Mouse (Mus musculus) thymus, postnatal 36 days (tissue): ENCODE results near the gene Cbx4.
A peak's percentile ranks its signal among the peaks of the same experiment; 100 is the strongest.

Experiments used
- DNase-seq, 2 experiments: peaks; one replicate each; pipeline ENCODE4 v3.0.0; 2022; ENCODE audit warnings: mixed read lengths in 2 of 2

The Cbx4 gene

DNA sequence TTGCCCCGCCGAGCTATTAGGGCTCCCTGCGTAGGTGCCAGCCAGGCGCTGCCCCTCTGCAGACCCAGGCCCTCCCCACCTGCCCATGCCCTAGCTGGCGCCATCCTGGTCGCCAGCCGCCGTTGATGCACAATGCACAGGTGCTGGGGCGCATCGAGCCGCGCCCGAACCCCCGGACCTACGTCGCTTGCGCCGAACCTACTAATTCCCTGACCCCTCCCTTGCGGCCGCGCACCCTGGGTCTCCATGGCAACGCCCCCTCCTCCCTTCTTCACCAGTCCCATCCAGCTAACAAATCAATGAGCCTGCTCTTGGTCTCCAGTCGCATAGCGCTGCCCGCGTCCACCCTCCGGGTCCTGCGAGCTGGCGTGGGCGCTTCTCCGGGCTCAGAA lies 44.7 kb downstream of the Cbx4 start:
- no peak for DNase-seq

DNA sequence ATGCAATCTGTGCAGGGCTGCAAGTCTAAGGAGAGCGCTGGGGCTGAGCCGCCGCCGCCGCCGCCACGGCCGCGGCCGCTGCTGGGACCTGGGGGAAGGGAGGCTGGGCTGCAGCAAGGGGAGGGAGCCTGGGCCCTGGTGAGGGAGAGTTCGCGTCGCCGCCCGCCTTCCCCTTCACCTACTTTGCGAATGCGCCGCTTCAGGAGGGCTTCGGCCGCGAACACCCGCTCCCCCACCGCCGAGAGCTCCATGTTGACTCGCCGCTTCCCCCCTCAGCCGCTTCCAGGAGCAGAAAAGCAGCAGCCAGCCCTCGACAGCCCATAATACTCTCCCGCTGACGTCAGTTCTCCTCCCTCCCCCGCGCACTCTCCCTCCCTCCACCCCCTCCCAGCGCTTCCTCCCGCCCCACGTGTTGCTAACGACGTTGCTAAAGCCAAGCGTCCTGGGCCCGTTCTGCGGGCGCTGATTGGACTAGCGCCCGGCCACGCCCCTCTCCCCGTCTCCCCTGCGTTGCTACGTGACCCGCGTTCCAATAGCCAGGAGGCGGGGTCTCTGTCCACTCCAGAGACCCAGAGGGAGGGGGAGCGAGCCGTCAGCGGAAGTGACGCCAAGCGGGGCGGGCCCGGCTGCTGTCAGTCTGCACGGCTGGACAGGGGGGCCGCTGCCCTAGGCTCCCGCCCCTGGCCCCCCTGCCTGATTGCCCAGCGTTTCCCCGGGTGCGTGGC lies 45.3 kb downstream of the Cbx4 start, which contains the start of gene Cbx8:
Gene Cbx8 (minus strand): TSS at position 370 of the 725 bp plus-strand sequence.
- peak; percentile 98 to 100 for DNase-seq

DNA sequence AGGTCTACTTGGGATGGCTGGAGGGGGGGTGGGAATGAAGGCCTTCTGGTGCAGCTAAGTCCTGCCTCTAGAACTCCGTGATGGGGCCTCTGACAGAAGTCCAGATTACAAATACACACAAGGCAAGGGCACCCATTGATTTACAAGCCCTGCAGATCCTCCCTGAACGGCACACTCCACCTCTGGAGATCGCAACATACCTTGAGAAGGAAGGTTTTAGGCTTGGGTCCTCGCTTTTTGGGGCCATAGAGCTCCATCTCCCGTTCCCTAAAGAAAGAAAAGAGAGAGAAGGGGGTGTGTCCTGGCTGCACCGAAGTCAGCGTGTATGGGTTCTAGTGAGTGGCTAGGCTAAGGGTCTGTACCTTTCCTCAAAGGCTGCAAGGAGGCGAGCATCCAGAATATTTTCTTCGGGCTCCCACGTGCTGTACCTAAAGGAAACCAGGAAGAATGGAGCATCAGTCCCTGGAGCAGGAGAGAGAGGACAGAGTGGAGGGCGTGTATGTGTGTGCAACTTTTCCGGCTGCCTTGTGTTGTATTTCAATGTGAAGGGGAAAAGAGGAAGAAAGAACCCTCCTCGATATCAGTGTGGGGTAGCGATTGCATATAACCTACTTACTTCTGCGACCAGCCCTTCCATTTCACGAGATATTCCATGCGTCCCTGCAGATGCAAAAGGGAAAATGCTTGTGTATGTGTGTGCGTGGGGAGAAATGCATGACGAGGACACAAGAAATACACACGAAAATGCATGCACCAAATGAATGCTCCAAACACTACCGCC lies 46.1 kb downstream of the Cbx4 start:
- no peak for DNase-seq

DNA sequence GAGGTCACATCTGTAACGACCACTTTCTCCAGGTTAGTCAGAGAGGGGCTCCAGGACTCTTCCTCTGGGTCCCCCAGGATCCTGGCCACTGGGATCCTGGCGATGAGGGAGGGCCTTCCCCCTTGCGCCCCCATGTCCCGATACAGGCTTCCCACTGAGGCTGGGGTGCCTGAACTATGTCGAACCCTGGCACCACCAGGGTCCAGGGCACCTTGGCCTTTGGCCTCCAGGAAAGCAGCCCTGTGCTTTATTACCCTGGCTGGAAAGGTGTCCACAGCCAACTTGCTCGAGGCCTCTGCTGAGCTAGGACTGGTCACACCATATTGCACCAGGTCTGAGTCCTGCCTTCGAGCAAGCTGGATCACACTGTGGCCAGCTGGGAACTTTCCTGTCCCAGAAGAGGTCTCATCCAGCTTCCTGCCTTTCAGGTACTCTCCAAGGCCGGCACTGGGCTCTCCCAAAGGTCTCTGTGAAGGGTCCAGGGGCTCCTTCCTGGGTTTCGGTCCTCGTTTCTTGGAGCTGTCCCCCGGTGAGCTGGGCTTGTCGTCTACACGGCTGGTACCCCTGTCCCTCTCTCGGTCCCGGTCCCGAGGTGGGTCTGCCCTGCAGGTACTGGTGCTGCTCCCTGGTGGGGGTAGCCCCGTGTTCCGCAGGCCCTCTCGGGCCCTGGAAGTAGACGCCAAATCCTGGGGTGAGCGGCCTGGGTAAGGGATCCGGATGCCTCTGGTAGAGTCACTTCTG lies 47.1 kb downstream of the Cbx4 start:
- DNase-seq, result peak in 1 of 2 experiments; percentile 40

DNA sequence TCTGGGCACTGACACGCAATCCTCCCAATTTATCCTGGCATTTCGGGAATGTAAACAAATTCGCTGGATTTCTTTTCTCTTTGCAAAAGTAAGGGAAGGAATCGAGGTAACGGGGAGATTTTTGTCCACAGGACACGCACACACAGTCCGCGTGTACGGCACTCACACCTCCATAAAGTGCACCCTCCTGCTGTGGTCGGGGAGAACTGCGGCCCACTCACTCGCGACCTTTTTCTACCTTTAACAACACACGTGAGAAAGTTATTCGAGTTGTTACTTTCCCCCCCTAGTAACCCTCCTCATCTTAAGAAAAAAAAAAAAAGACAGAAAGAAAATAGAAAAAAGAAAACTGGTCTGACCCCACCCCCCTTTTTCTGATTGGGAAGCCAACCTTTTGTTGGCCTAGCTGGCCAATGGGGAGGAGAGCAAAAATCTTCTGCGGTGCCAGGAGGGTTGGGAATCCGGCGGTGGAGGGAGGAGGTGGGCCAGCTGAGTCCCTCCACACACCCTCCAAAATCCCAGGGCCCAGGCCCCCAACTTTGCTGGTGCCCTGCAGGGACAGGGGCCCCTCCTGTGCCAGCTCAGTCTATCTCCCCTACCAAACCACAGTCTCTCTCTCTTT lies 48.1 kb downstream of the Cbx4 start:
- DNase-seq, result no peak

DNA sequence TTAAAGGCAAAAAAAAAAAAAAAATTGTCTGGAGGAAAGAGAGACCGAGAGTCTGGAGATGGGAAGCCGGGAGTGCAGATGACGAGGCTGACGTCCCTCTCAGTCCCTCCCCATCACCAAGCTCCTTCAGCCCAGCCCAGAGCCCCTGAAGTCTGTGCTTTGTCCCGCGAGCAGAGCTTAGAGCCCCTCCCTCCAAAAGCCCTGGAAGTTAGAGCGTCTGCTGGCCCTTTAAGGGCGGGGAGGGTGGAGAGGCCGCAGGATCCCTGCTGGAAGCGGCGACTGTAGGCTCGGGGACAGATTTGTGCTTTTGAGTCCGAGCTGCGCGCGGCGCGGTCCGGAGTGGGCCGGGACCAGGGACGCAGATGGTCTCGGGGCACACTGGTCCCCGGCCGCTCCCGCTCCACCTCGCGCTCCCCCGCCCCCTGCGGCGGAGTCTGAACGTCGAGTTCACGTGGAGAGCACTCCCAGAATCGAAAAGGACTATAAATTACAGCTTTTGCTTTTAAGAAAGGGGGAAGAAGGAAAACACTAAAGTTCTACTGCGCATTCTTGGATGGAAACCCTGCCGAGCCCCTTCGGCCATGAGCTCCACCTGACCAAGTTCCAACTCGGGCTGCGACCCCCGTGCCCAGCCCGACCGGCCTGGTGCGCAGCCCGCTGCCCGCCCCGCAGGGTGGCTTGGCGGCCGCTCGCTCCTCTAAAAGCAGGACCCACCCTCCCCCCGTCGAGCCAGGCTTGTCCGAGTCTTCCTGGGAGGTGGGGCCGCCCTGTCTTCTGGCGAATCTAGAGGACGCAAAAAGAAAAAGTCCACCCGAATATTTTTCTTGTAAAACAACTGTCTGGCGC lies 48.9 kb downstream of the Cbx4 start:
- DNase-seq, result no peak

DNA sequence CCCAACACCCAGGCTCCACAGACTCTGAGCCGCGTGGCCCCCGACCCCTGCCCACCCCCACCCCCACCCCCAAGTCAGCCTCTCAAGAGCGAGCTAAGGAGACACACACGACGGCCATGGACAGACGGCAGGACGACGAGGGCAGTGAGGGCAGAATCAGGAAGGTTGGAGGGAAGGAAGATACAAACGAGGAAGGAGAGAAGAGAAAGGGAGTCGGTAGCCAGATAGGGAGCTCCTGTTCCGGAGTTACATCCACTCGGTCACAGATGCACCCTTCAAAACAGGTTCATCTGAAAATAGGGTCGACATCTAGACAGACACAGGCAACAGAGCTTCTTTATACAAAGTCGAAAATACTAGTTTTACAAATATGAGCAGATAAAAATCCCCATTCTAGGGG lies 49.6 kb downstream of the Cbx4 start:
- DNase-seq, result no peak

DNA sequence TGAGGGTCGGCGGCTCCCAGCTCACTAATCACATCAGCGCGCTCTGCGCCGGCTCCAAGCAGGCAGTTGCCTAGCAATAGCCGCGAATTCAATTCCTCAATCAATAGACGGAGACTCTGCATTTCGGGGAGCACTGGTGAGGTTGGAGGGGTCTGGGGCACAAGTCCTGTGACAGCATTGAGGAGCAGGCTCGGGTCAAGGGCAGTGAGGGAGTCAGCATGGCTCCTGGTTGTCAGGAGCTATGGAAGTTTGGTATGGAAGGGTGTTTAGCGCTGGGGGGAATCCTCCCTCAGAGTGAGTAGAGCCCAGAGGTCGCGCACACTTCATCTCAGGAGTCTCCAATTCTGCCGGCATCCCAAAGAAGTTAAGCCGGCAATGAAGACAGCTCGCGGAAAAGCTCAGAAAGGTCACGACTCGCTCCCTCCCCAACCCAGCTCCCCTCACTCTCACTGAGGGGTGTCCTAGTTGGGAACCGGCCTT lies 50.3 kb downstream of the Cbx4 start:
- DNase-seq, result no peak

DNA sequence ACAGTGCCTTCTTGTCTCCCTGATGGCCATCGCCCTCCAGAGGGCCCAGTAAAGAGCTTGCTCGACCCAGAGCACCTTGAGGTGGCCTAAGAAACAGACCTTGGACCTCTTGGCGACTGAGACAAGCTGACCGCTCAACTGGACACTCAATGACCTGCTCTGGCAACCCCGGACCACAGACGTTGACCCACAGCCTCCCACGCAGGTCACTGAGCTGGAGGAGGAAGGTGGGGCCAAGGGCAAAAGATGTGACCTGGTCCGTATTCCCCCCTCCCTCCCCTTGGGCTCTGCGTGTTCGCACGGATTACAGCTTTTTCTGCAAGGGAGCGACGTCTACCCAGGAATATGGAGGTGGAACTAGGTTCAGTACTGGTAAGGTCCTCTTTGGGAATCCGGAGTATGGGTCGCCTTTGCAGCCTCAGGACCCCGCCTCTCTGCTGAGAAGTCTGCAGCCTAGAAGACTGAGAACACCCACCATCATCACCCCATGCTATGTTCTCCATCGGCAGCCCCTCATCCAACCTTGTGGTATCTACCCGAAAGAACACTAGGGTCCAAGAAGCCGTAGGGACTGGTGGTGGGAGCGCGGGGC lies 50.8 kb downstream of the Cbx4 start:
- DNase-seq, result no peak

DNA sequence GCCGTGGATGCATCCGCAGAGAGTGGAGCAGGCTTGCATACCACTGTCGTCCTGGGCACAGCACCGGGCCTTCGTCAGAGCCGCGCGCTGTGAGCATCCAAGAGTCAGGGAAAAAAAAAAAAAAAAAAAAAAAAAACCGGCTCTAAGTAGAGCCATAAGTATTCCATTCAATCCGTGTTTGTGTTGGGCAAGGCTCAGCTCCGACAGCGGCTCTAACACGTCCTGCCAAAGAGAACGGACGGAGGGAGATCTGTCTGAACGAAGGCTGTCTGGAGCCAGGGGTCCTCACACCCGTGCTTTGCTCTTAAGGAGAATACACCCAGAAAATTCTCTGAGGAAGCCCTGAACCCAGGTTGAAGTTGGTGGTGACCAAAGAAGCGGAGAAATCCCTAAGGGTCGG lies 51.4 kb downstream of the Cbx4 start:
- no peak for DNase-seq

DNA sequence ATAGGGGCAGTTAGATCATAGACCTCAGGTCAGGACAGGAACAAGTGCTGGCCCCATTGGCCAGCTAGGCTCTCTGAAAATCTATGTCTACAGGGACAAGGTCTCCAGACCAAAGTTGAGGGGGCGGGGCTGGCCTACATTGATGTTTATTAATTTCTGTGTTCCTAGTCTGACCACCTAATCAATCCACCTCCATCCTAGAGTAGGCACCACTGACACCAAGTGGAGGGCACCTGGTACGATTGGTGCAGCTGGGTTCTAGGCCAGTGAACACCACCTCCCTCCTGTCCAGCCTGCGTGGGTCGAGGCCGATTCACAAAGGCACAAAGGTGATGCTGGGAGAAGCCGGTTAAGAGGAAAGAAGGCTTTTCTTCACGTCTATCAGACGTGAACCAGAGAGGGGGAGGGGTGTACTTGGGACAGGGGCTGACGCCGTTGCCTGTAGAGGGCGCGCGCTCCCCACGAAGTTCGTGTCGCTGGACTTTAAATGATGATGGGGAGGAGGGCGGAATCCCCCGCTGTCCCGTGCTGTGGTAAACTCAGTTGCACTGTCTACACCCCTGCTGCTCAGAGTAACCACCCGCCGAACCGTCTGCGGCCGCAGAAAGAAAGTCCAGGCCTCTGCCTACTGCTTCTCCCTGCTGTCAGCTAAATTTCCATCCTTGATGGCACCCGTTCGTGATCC lies 52.0 kb downstream of the Cbx4 start:
- peak; percentile 82 to 87 for DNase-seq
